14 mouse cellular contexts compared by ENCODE assay signal in genomic region chr13:40263087-40263807, GRCm38 (mm10).
DNase-seq lines count a peak whose midpoint lies in the region; ATAC-seq lines count a peak whose summit lies in the region.
"Had no signal": no experiment of that assay in that cellular context is flagged by ENCODE, and none has a peak within 500 bp of the region (broad histone marks: within the 10 kb centered on the region; RNA-seq: fewer than 3 reads in every experiment).

No protein-coding gene starts in this region.

- H3K4me3 ChIP-seq in midbrain, embryonic 10.5 days, result no peak overlapping the region
- H3K4me3 ChIP-seq in midbrain, embryonic 11.5 days (ENCODE audit: low read depth, low read length), result no peak overlapping the region
- H3K4me3 ChIP-seq in hindbrain, embryonic 16.5 days (ENCODE audit: low read length), result no peak overlapping the region
- H3K4me3 ChIP-seq: embryonic facial prominence, embryonic 12.5 days; heart, embryonic 10.5 days had no signal

- H3K4me2 ChIP-seq in midbrain, embryonic 11.5 days, result no peak overlapping the region
- peak overlapping the region; percentile 25; the same call in 1 of the 2 replicates for H3K4me2 ChIP-seq in hindbrain, embryonic 16.5 days (ENCODE audit: low read length)
- H3K4me2 ChIP-seq: embryonic facial prominence, embryonic 12.5 days had no signal

- WGBS in midbrain, embryonic 10.5 days, result 77% methylated on average over 16 of the region's 16 CpGs
- WGBS in midbrain, embryonic 11.5 days, result 70% methylated on average over 16 of the region's 16 CpGs
- WGBS in hindbrain, embryonic 16.5 days, result 60% methylated on average over 16 of the region's 16 CpGs

- no peak for ATAC-seq in midbrain, embryonic 11.5 days (ENCODE audit: low FRiP score)
- no peak for ATAC-seq in hindbrain, embryonic 16.5 days
- ATAC-seq: inflammation-experienced regulatory T-cells, adult 6 months had no signal

- no peaks in the 10 kb centered on the region for H3K9me3 ChIP-seq in midbrain, embryonic 10.5 days (replicated peaks)
- H3K9me3 ChIP-seq in midbrain, embryonic 11.5 days (ENCODE audit: control insufficient read depth, low read length), result no peaks in the 10 kb centered on the region
- no peaks in the 10 kb centered on the region for H3K9me3 ChIP-seq in hindbrain, embryonic 16.5 days (ENCODE audit: control insufficient read depth, low read length)
- H3K9me3 ChIP-seq: embryonic facial prominence, embryonic 12.5 days; heart, embryonic 10.5 days had no signal

- H3K36me3 ChIP-seq in midbrain, embryonic 10.5 days, result no peaks in the 10 kb centered on the region
- no peaks in the 10 kb centered on the region for H3K36me3 ChIP-seq in midbrain, embryonic 11.5 days (ENCODE audit: control insufficient read depth, insufficient read depth, low read length)
- no peaks in the 10 kb centered on the region for H3K36me3 ChIP-seq in hindbrain, embryonic 16.5 days (ENCODE audit: control insufficient read depth, insufficient read depth, low read length)
- H3K36me3 ChIP-seq: embryonic facial prominence, embryonic 12.5 days; heart, embryonic 10.5 days had no signal

- DNase-seq in cerebellum, adult 11 months, result peak; percentile 3
- no peak for DNase-seq in cerebellum, postnatal 4 days (ENCODE audit: low spot score in 2 of 2)
- DNase-seq in midbrain, embryonic 10.5 days (ENCODE audit: low spot score), result peak; percentile 15
- no peak for DNase-seq in midbrain, embryonic 11.5 days (ENCODE audit: low spot score, missing footprints)
- no peak for DNase-seq in layer of hippocampus, postnatal 14 days (ENCODE audit: low spot score in 2 of 2)
- DNase-seq in heart, adult 9 months (ENCODE audit: low spot score in 2 of 2), result no peak
- DNase-seq in right cerebral cortex, adult 2 months (ENCODE audit: low spot score in 2 of 2), result no peak
- DNase-seq: adrenal gland, postnatal 14 days; thymus, adult 2 months had no signal

- H3K4me1 ChIP-seq in midbrain, embryonic 10.5 days, result no peaks in the 10 kb centered on the region
- no peaks in the 10 kb centered on the region for H3K4me1 ChIP-seq in midbrain, embryonic 11.5 days (ENCODE audit: control insufficient read depth, insufficient read depth, low read length)
- no peaks in the 10 kb centered on the region for H3K4me1 ChIP-seq in hindbrain, embryonic 16.5 days (ENCODE audit: control insufficient read depth, insufficient read depth, low read depth, low read length)
- H3K4me1 ChIP-seq: embryonic facial prominence, embryonic 12.5 days; heart, embryonic 10.5 days had no signal

- no peak overlapping the region for H3K27ac ChIP-seq in midbrain, embryonic 10.5 days (replicated peaks)
- H3K27ac ChIP-seq in midbrain, embryonic 11.5 days (ENCODE audit: low read depth, low read length), result no peak overlapping the region
- H3K27ac ChIP-seq in hindbrain, embryonic 16.5 days (ENCODE audit: low read depth, low read length), result no peak overlapping the region
- H3K27ac ChIP-seq: embryonic facial prominence, embryonic 12.5 days; heart, embryonic 10.5 days; liver, embryonic 14.5 days had no signal

- no peaks in the 10 kb centered on the region for H3K27me3 ChIP-seq in midbrain, embryonic 10.5 days (ENCODE audit: low read depth, poor library complexity, severe bottlenecking)
- H3K27me3 ChIP-seq in midbrain, embryonic 11.5 days (ENCODE audit: control insufficient read depth, insufficient read depth, low read length), result no peaks in the 10 kb centered on the region
- H3K27me3 ChIP-seq in hindbrain, embryonic 16.5 days (replicated peaks; ENCODE audit: control insufficient read depth, insufficient read depth, low read length), result no peaks in the 10 kb centered on the region
- H3K27me3 ChIP-seq: embryonic facial prominence, embryonic 12.5 days had no signal

- no peak overlapping the region for H3K9ac ChIP-seq in midbrain, embryonic 11.5 days (ENCODE audit: low read length)
- H3K9ac ChIP-seq in hindbrain, embryonic 16.5 days (ENCODE audit: low read depth, low read length), result no peak overlapping the region
- H3K9ac ChIP-seq: embryonic facial prominence, embryonic 12.5 days; liver, embryonic 14.5 days had no signal

Comparison
In these comparisons a context has a peak if more than half of its experiments do, and no peak if none do; other contexts are left out.
1. DNase-seq: peak in cerebellum, adult 11 months (single experiment) and midbrain, embryonic 10.5 days (single experiment); none in cerebellum, postnatal 4 days (0 of 2), midbrain, embryonic 11.5 days (single experiment), layer of hippocampus, postnatal 14 days (0 of 2), heart, adult 9 months (0 of 2) and right cerebral cortex, adult 2 months (0 of 2).